Mouse (Mus musculus): ENCODE data around the gene Hoxa3.

Gene Hoxa3

DNA sequence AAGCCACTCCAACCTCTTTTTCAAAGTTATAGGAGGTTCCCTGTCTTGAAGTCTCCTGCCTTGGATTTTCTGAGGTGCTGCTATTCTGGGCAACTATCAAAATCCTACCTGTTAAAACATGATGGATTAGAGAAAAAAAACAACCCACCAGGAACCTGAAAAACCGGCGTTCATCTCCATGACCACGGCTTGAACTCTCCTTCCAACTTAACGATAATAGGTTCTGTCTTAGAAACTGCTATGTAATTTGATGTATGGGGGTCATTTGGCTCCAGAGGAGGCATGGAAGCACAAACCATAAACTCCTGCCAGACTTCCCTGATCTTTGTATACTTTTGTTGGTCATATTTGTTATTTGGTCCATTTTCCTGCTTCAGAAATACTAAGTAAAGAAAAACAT is 39.5 kb downstream of the Hoxa3 start:
- in situ Hi-C loops (cut with MboI; ENCODE audit: low sequenced_read_pairs) = no loop called here

DNA sequence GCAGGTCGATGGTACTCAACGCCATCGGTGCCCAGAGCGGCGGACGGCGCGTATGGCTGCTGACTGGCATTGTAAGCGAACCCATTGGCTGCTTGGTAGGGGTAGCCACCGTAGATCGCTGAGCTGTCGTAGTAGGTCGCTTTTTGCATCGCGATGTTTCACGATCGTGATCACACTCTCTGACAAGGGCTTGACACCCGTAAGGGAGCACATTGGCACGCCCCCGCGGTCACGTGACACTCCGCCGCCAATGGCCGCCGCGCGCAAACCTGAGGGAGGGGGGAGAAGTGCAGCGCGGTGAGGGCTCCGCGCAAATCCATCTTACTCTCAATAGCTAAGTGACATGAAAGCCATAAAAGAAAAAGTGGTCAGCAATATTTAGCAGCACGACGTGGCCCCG is 40.6 kb downstream of the Hoxa3 start:
- in situ Hi-C loops (cut with MboI; ENCODE audit: low sequenced_read_pairs) = no loop called here

DNA sequence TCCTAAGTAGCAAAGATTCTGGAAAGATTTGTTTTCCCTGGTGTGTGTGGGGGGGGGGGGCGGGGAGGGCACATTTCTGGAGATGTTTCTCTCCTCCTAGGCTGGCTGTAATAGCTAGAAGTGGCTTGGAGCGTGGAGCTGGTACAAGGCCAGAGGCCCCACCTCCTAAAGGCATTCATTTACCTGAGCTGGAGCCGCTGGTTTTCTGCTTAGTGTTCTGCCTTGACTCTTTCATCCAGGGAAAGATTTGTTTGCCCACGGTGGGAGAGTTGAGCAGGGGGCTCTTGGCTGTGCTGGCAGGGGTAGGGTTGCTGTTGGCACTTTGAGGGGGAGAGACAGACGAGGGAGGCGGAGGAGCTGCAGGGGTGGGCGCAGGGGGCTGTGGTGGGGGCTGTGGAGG is 41.2 kb downstream of the Hoxa3 start:
- in situ Hi-C loops (cut with MboI; ENCODE audit: low sequenced_read_pairs) = no loop called here

DNA sequence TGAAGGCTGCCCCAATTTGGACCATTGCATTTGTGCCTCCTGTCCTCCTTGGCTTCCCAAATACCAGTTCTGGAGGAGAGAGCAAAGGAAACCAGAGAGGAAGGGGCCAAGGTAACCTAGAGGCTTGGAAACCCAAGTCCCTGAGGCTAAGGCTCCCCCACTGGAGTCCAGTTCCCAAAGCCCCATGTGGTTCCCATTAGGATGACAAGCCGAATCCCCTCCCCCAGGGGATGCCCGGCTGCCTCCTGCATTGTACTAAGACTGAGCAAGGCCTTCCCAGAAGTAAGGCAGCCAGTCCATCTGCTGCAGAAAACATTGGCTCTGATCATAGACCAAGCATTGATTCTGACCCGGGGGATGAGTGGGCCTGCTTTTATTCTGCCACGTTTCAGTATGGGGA is 41.8 kb downstream of the Hoxa3 start:
- in situ Hi-C loops (cut with MboI; ENCODE audit: low sequenced_read_pairs) = no loop called here

DNA sequence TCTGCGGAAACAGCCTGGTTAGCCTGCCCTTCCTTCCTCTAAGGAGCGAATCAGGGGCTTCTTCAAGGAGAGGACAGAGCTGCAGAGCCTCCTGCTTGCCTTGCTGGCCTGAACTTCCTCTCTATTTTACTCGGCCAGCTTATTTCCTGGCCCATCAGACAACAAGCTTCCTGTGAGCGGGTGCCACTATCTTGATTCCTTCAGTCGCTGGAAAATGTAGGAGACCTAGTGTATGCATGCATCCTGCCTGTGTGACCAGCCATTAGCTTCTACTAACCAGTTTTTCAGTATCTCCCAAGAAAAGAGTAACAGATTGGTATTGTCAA is 42.3 kb downstream of the Hoxa3 start:
- in situ Hi-C loops (cut with MboI; ENCODE audit: low sequenced_read_pairs) = no loop called here

DNA sequence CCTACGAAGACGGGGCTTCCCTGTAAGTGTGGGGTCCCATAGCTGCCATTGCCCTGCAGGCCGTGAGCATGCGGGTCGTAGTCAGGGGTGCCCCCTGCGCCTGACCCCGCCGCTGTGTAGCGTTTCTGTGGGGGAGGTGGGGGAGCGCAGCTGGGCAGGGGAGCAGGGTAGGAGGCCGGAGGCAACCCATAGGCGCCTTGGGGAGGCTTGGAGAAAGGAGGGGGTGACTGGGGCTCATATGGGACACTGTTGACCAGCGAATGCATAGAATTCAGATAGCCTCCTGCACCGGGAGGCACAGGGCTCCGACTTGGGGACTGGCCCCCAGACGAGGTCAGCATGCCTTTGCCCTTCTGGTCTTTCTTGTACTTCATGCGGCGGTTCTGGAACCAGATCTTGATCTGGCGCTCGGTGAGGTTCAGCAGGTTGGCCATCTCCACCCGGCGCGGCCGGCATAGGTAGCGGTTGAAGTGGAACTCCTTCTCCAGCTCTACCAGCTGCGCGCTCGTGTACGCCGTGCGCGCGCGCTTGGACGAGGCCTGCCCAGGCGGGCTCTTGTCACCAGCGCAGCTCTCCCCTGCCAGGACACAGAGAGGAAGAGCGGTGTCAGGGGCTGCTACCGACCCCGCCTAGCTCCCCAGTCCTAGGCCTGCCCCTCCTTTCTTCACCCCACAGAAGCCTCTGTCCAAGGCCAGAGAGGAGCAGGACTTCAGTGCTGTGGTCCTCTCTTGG is 42.8 kb downstream of the Hoxa3 start:
- in situ Hi-C loops (cut with MboI; ENCODE audit: low sequenced_read_pairs) = no loop called here

DNA sequence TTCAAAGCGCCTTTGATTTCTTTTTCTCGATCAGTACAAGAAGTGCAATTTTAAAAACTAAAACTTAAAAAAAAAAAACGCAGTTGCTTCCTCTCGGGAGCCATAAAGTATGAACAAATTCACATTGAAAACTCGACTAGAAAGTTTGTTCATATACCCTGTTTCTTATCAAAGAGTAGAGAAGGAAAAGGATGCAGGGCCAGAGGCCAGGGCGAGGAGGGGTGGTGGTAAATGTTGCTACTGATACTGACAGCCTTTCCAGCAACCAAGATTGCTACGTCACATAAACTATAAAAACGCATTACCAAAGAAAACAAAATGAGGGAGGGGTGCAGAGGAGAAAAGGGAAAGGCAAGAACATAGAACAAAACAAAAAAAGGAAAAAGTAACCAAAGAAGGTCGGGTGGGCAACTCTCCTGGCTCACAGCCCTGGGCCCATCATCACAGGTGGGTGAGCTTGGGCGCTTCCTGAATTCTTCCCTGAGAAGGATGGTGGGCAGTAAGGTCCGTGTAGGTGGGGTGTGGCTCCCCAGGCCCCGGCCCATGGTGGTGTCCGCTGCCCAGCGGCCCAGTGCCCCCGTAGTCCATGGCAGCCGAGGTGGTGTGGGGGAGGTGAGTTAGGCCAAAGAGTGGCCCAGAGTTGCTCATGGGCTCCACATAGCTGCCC is 43.5 kb downstream of the Hoxa3 start:
- in situ Hi-C loops (cut with MboI; ENCODE audit: low sequenced_read_pairs) = no loop called here

DNA sequence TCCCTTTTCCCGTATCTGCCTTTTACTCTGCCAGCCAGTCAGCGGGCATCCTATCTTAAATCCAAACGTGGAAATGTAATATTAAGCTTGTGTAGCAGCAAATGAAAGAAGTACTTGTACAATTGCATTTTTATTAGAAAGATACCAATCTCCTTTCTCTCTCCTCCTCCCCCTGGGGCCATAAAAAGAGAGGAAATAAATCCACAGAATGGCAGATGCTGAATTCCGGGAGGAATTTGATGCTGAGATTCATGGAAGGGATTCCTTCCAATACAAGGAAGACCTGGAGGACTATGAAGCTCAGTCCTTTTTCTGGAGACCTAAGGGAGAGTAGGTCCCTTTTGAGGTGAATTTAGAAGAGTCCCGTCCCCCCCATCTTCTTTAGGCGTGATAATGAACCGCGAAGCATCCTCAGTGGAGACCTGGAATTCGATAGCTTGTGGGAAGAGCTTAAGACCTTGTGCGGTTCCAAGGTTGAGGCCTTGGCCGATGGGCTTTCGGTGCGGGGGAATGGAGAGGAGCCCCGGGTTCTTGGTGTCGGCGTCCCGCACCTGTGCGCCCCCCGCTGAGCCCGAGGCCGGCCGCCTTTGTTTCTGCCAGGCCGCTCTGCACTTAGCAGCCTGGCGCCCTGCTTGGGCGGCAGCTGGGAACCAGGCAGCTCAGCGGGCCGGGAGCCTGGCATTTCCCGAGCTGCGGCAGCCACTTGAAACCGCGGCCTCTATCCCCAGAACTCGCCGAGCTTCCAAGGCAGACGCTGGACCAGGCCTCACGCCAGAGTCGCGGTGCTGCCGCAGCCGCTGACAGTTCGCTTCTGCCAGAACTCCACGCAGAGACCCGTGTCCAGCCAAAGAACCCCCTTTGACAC is 44.7 kb downstream of the Hoxa3 start:
- in situ Hi-C loops (cut with MboI; ENCODE audit: low sequenced_read_pairs) = no loop called here

DNA sequence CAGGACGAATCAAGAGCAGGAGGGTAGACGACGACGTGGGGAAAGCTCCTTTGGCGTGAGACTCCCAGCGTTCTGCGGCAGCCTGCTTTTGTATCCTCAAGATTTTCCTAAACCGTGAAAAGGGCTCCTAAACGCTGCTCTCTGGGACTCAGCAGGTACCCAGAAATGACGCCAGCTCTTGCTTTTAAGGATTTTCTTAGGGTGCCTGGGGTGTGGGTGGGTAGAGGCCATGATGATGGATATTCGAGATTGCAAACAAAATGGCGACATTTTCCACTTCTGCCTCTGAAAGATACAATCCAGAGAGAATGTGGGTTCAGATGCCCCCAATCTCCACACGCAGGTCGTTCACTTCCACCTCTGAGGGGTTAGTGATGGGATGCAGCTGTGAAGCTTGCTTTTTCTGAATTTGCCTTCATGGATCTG is 45.4 kb downstream of the Hoxa3 start:
- in situ Hi-C loops (cut with MboI; ENCODE audit: low sequenced_read_pairs) = no loop called here

DNA sequence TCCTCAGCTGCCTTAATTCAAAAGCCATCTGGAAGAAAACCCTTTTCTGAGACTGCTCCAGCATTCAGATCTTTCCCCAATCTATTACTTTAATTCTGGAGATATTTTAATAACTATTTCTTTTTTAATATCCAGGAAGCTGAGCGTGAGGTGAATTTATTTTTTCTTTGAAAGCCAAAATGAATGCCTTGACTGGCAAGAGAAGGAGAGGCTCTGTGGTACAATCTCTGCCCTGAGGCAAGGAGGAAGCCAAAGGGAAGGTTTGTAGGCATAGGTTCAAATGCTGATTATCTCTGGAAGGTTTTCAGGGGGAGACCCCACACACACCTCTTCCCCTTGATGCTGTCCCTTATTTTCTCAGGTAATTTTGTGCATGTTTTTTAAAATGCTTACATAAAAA is 46.0 kb downstream of the Hoxa3 start:
- in situ Hi-C loops (cut with MboI; ENCODE audit: low sequenced_read_pairs) = no loop called here

DNA sequence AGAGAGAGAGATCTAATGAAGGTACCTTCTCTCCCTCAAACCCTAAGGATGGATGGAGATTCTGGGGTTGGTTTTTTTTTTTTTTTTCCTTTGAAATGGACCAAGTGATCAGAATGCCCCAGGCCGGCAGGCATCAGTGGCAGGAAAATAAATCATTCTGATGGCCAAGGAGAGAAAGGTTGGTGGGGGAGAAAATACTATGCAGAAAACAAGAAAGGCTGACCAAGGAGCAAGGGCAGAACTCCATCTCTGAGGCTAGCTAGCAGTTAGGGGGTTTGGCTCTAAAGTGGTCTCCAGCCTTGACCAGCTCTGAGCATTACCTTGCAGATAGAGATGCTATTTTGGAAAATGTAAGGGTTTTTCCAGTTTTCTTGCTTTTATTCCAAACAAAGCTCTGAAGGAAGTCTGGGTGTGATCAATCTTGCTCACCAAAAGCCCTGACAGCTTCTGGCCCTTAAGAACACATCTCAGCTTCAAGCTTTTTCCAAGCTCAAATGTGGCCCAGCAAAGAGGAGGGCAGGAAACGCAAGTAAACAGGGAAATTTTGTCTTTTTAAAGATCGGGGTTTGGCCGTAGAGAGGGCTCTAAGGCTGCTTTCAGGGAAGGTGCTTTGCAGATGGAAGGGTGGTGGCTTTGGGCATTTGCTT is 46.6 kb downstream of the Hoxa3 start:
- in situ Hi-C loops (cut with MboI; ENCODE audit: low sequenced_read_pairs) = no loop called here

DNA sequence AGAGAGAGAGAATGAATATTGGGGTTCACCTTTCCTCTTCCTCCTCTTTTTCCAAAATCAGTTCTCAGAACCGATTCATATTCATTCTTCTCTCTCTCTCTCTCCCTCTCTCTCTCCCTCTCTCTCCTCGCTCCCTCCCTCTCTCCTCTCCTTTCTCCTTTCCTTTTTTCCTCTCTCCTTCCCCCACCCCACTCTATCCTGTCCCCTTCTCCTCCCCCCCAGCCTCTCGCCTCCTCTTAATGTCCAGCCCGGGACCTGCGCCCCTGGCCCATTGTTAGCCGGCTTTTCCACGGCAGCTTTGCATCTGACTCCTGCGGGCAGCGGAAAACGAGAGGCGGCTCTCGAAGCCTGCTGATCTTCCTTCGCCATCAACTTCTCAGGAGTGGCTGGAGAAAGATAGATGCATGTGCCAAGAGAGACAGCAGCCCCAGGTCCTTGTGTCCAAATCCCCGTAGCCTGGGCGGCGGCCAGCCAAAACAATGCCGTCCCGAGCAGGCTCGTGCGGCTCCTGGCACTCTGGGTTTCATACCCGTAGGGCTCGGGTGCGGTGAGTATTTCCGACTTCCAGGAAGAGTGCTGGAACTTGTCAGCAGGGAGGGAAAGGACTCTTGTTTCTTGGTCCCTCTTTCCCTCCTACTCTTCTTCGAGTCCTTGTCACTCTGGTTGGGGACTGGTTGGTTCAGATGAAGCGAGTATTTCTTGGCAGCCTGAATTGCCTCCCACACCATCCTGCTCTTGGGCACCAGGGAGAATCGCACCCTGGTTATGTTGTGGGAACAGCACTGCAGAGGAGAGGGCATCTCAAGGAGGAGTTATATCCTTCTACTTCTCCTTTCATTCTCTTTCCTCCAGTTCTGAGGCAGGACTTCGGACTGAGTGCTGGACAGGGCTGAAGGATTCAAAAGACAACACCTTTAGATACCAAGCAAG is 47.4 kb downstream of the Hoxa3 start:
- in situ Hi-C loops (cut with MboI; ENCODE audit: low sequenced_read_pairs) = no loop called here

DNA sequence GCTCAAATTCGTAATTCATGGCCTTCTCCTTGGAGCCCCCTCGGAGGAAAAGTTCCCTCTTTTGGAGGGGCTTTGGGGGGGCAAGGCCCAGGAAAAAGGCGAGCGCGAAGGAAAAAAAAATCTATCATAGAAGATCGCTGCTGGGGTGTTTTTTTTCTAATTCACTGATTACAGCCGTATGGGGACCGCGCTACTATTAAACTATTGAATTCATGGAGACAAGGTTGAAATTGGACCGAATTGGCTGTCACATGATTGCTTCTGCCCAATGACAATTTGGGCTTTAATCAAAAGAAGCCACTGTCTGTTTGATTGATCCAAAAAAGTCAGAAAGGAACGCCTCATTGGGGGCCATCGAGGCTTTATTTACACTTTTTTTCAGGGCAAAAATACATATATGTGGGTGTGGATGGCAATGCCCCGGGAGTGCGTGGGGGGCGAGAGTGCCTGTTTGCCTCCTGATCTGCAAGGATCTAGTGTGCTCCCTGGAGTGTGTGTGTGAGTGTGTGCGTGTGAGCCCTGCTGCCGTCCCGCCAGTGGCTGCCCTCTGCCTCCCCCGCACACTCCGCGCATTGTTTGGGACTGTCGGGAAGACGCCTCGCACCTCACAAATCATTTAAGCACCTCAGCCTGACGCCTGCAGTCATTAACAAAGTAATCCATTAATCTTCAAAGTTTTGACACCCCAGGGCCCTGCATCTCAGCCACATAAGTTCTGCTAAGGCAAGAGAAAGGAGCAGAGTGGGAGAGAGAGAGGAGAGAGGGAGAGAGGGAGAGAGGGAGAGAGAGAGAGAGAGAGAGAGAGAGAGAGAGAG is 48.3 kb downstream of the Hoxa3 start, which contains the start of gene Hoxa2:
Hoxa2 (minus strand) TSS at position 206 of the 815 bp plus-strand sequence.
- in situ Hi-C loops (cut with MboI; ENCODE audit: low sequenced_read_pairs) = no loop called here

DNA sequence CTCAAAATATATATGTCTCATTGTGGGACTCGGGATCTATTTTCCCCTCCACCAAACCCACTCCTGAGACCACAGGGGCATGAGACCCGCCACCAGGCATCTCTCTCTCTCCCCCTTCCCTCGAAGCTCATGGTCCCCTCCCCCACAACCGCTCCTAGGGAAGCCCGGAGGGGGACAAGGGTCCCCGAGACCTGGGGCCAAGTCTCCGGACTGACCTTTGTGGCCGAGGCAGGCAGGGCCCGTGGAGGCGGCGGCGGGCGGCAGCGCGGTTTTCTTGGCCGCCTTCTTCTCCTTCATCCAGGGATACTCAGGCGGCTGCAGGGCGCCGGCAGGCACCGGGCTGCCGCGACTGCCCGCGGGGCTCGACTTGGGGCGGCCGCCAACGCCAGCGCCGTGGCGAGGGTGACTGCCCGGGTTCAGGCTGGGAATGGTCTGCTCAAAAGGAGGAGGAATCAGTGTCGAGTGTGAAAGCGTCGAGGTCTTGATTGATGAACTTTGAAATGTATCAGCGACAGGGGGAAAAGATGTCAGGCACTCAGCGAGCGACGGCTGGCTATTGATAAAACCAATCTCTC is 49.0 kb downstream of the Hoxa3 start:
- in situ Hi-C loops (cut with MboI; ENCODE audit: low sequenced_read_pairs) = no loop called here

DNA sequence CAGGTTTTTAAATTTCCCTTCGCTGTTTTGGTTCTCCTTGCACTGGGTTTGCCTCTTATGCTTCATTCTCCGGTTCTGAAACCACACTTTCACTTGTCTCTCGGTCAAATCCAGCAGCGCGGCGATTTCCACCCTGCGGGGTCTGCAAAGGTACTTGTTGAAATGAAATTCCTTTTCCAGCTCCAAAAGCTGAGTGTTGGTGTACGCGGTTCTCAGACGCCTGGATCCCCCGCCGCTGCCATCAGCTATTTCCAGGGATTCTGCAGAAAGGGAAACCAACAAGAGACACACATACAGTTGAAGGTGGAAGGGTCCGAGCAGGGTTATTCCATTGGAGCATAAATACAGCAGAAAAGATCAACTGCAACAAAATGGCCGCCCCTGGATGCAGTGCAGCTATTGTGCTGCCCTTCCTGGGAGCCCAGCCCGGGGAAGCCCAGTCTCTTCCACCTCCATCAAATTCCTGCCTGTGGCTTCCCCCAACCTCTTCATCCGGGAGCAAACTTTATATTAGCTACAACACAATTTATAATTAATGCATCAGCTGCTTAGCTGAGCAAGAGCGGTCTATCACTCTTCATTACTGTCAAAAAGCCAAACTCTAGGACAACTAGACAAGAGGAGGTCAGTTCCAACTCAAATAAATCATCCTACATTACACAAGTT is 49.6 kb downstream of the Hoxa3 start:
- in situ Hi-C loops (cut with MboI; ENCODE audit: low sequenced_read_pairs) = no loop called here

DNA sequence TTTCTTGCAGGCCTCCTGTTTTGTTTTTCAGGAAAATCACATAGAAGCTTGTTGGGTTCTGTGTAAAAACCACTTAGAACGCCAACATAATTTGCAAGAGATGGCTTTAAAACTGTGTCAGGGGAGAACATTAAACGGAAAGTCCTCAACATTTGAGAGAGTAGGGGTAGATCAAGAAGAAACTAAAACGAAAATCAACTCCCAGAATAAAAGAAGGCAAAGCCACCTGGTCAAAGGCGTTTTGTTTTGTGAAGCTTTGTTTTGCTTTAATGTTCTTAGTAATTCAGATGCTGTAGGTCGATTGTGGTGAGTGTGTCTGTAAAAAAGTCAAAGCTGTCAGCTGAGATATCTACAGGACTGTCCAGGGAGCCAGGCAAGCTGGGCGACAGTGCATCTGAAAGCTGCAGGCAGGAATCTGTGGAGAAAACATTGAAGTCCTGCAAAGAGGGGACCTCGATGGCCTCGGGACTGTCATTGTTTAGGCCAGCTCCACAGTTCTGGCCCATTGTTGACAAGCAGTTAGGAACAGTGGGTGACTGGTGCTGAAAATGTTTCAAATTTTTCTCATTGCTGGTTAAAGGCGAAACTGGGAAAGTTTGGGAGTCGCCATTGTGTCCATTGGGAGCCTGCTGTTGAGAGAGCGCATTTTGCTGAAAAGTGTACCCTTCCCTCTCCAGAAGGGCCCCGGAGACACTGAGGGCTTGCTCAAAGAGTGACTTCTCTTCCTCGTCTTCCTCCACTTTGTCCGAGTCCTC is 50.3 kb downstream of the Hoxa3 start:
- in situ Hi-C loops (cut with MboI; ENCODE audit: low sequenced_read_pairs) = no loop called here

DNA sequence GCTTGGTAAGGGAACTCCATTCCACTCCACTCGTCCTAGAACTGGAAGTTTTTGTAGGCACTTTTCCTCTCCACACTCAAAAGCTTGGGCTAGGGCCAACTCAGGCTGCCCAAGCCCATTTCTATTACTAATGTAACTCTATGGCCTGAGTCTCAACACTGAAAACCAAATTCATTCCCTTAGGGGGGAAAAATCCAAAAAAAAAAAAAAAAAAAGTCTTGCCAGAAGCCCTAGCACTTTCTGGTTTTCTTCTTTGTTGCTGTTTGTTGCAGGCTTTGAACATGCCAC is 51.1 kb downstream of the Hoxa3 start:
- in situ Hi-C loops (cut with MboI; ENCODE audit: low sequenced_read_pairs) = no loop called here
